Mouse (Mus musculus): ENCODE measurements around the gene Hemk1. TPM values are rescaled to one million over a fixed set of nuclear protein-coding genes. Genes with fewer than 3 reads are reported as not detected.

Gene Hemk1
- polyA plus RNA-seq, 1 experiment = 14.1 TPM

DNA sequence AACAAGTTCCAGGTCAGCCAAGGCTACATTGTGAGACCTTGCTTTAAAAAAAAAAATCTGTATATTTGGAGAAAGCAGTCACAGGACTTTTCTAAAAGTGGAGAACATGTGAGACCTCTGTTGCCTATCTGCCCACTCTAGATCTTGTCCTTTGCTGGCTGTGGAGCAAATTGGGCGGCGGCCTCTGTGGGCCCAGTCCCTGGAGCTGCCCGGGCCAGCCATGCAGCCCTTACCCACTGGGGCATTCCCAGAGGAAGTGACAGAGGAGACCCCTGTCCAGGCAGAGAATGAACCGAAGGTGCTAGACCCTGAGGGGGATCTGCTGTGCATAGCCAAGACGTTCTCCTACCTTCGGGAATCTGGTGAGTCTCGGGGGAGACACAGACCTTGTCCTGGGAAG is 38.4 kb downstream of the Hemk1 start:
- Histone ChIP-seq H3K4me3 (ENCODE audit: insufficient read depth, poor library complexity, severe bottlenecking) (no peak overlapping the region), H3K27me3 (ENCODE audit: control insufficient read depth, insufficient read depth, insufficient read length) (no peaks in the 10 kb centered on the region), H3ac (ENCODE audit: control insufficient read depth, insufficient read length, low read depth) (no peak overlapping the region), H3K36me3 (ENCODE audit: control insufficient read depth, insufficient read depth) (no peaks in the 10 kb centered on the region), H3K79me3 (ENCODE audit: low read depth) (no peaks in the 10 kb centered on the region), H3K79me2 (ENCODE audit: control insufficient read depth, insufficient read depth) (no peaks in the 10 kb centered on the region)
- TF ChIP-seq MYOG (IDR thresholded peaks at IDR 0.05; ENCODE audit: control insufficient read depth, extremely low read depth, insufficient read length) (no peak), MYOD1 (IDR thresholded peaks at IDR 0.05; ENCODE audit: control insufficient read depth, insufficient read length, low read depth) (no peak), CTCF (IDR thresholded peaks at IDR 0.05; ENCODE audit: control insufficient read depth, insufficient read depth, insufficient read length) (no peak), MAX (IDR thresholded peaks at IDR 0.05) (no peak), CEBPB (IDR thresholded peaks at IDR 0.05; ENCODE audit: low read depth) (no peak), FOSL1 (IDR thresholded peaks at IDR 0.05; ENCODE audit: insufficient read depth, low read length, poor library complexity, severe bottlenecking) (no peak)

- Histone ChIP-seq H3K79me2 (ENCODE audit: control insufficient read depth, insufficient read depth) (no peaks in the 10 kb centered on the region), H3K4me3 (ENCODE audit: insufficient read depth, poor library complexity, severe bottlenecking) (no peak overlapping the region), H3K79me3 (ENCODE audit: low read depth) (no peaks in the 10 kb centered on the region), H3K27me3 (ENCODE audit: control insufficient read depth, insufficient read depth, insufficient read length) (no peaks in the 10 kb centered on the region), H3ac (ENCODE audit: control insufficient read depth, insufficient read length, low read depth) (no peak overlapping the region), H3K36me3 (ENCODE audit: control insufficient read depth, insufficient read depth) (no peaks in the 10 kb centered on the region)
- TF ChIP-seq MAX (IDR thresholded peaks at IDR 0.05) (no peak), MYOD1 (IDR thresholded peaks at IDR 0.05; ENCODE audit: control insufficient read depth, insufficient read length, low read depth) (no peak), USF1 (IDR thresholded peaks at IDR 0.05; ENCODE audit: low read depth) (no peak), CTCF (IDR thresholded peaks at IDR 0.05; ENCODE audit: control insufficient read depth, insufficient read depth, insufficient read length) (no peak), MYOG (IDR thresholded peaks at IDR 0.05; ENCODE audit: control insufficient read depth, extremely low read depth, insufficient read length) (no peak), FOSL1 (IDR thresholded peaks at IDR 0.05; ENCODE audit: insufficient read depth, low read length, poor library complexity, severe bottlenecking) (no peak), CEBPB (IDR thresholded peaks at IDR 0.05; ENCODE audit: low read depth) (no peak)
Measured at GRCm38 (mm10) chr9:107298876-107299275, 39.3 kb downstream of the Hemk1 start.

GRCm38 (mm10) chr9:107298059-107298780 is 39.9 kb downstream of the Hemk1 start:
- TF ChIP-seq MYOG (IDR thresholded peaks at IDR 0.05; ENCODE audit: control insufficient read depth, extremely low read depth, insufficient read length) = no peak
- TF ChIP-seq CEBPB (IDR thresholded peaks at IDR 0.05; ENCODE audit: low read depth) = no peak
- no peak for TF ChIP-seq MYOD1 (IDR thresholded peaks at IDR 0.05; ENCODE audit: control insufficient read depth, insufficient read length, low read depth)
- TF ChIP-seq FOSL1 (IDR thresholded peaks at IDR 0.05; ENCODE audit: insufficient read depth, low read length, poor library complexity, severe bottlenecking) = no peak
- no peak for TF ChIP-seq USF1 (IDR thresholded peaks at IDR 0.05; ENCODE audit: low read depth)
- no peak for TF ChIP-seq MAX (IDR thresholded peaks at IDR 0.05)
- TF ChIP-seq CTCF (IDR thresholded peaks at IDR 0.05; ENCODE audit: control insufficient read depth, insufficient read depth, insufficient read length) = no peak
- Histone ChIP-seq H3K79me2 (ENCODE audit: control insufficient read depth, insufficient read depth) (no peaks in the 10 kb centered on the region), H3ac (ENCODE audit: control insufficient read depth, insufficient read length, low read depth) (no peak overlapping the region), H3K36me3 (ENCODE audit: control insufficient read depth, insufficient read depth) (no peaks in the 10 kb centered on the region), H3K27me3 (ENCODE audit: control insufficient read depth, insufficient read depth, insufficient read length) (peaks cover under 1% of the 10 kb centered on the region), H3K4me3 (ENCODE audit: insufficient read depth, poor library complexity, severe bottlenecking) (no peak overlapping the region), H3K79me3 (ENCODE audit: low read depth) (no peaks in the 10 kb centered on the region)

- no peaks in the 10 kb centered on the region for H3K79me2 ChIP-seq (ENCODE audit: control insufficient read depth, insufficient read depth)
- H3K79me3 ChIP-seq (ENCODE audit: low read depth) = no peaks in the 10 kb centered on the region
- no peak for TF ChIP-seq MAX (IDR thresholded peaks at IDR 0.05)
- TF ChIP-seq CEBPB (IDR thresholded peaks at IDR 0.05; ENCODE audit: low read depth) = no peak
- no peak for TF ChIP-seq CTCF (IDR thresholded peaks at IDR 0.05; ENCODE audit: control insufficient read depth, insufficient read depth, insufficient read length)
- TF ChIP-seq MYOG (IDR thresholded peaks at IDR 0.05; ENCODE audit: control insufficient read depth, extremely low read depth, insufficient read length) = no peak
- no peak for TF ChIP-seq MYOD1 (IDR thresholded peaks at IDR 0.05; ENCODE audit: control insufficient read depth, insufficient read length, low read depth)
- no peak for TF ChIP-seq FOSL1 (IDR thresholded peaks at IDR 0.05; ENCODE audit: insufficient read depth, low read length, poor library complexity, severe bottlenecking)
- no peak for TF ChIP-seq USF1 (IDR thresholded peaks at IDR 0.05; ENCODE audit: low read depth)
- no peak overlapping the region for H3K4me3 ChIP-seq (ENCODE audit: insufficient read depth, poor library complexity, severe bottlenecking)
- H3ac ChIP-seq (ENCODE audit: control insufficient read depth, insufficient read length, low read depth) = no peak overlapping the region
- peaks cover 6% of the 10 kb centered on the region for H3K27me3 ChIP-seq (ENCODE audit: control insufficient read depth, insufficient read depth, insufficient read length)
- H3K36me3 ChIP-seq (ENCODE audit: control insufficient read depth, insufficient read depth) = no peaks in the 10 kb centered on the region
Measured at GRCm38 (mm10) chr9:107297658-107298057, 40.5 kb downstream of the Hemk1 start.

GRCm38 (mm10) chr9:107297059-107297458 is 41.1 kb downstream of the Hemk1 start:
- TF ChIP-seq MAX (IDR thresholded peaks at IDR 0.05) = no peak
- no peak for TF ChIP-seq CTCF (IDR thresholded peaks at IDR 0.05; ENCODE audit: control insufficient read depth, insufficient read depth, insufficient read length)
- no peak for TF ChIP-seq MYOD1 (IDR thresholded peaks at IDR 0.05; ENCODE audit: control insufficient read depth, insufficient read length, low read depth)
- TF ChIP-seq USF1 (IDR thresholded peaks at IDR 0.05; ENCODE audit: low read depth) = no peak
- no peak for TF ChIP-seq MYOG (IDR thresholded peaks at IDR 0.05; ENCODE audit: control insufficient read depth, extremely low read depth, insufficient read length)
- TF ChIP-seq FOSL1 (IDR thresholded peaks at IDR 0.05; ENCODE audit: insufficient read depth, low read length, poor library complexity, severe bottlenecking) = no peak
- TF ChIP-seq CEBPB (IDR thresholded peaks at IDR 0.05; ENCODE audit: low read depth) = no peak
- H3K79me3 ChIP-seq (ENCODE audit: low read depth) = no peaks in the 10 kb centered on the region
- H3K27me3 ChIP-seq (ENCODE audit: control insufficient read depth, insufficient read depth, insufficient read length) = peaks cover 11% of the 10 kb centered on the region
- peak overlapping the region; percentile 57 for H3ac ChIP-seq (ENCODE audit: control insufficient read depth, insufficient read length, low read depth)
- H3K79me2 ChIP-seq (ENCODE audit: control insufficient read depth, insufficient read depth) = no peaks in the 10 kb centered on the region
- H3K36me3 ChIP-seq (ENCODE audit: control insufficient read depth, insufficient read depth) = no peaks in the 10 kb centered on the region
- H3K4me3 ChIP-seq (ENCODE audit: insufficient read depth, poor library complexity, severe bottlenecking) = no peak overlapping the region

Data from C2C12 (cell line).